Mouse (Mus musculus) midbrain, embryonic 11.5 days (tissue): ENCODE results near the gene Gmnc. TPM values are rescaled to one million over a fixed set of nuclear protein-coding genes. Genes with fewer than 3 reads are reported as not detected.

Experiments
- ATAC-seq: fragments of 200-750 bp; cut with Nextera tagmentation; 2 replicates; pipeline ENCODE4 v1.8.0; 2017; ENCODE audit warnings: moderate TSS enrichment, moderate library complexity; ENCODE audit not compliant: low FRiP score
- DNase-seq: peaks from one replicate; pipeline ENCODE4 v3.0.0; 2015; ENCODE audit warnings: low spot score; ENCODE audit errors: missing footprints
- H3K27ac ChIP-seq: fragments of 300-500 bp; sonication (generic); 2 replicates; pipeline ENCODE4 v1.5.1; 2014; ENCODE audit warnings: low read depth, low read length
- H3K27me3 ChIP-seq: fragments of 300-500 bp; sonication (generic); 2 replicates; pipeline ENCODE4 v1.6.1; 2014; ENCODE audit warnings: mild to moderate bottlenecking, low read length, moderate library complexity, mixed read lengths; ENCODE audit not compliant: control insufficient read depth, insufficient read depth
- H3K36me3 ChIP-seq: fragments of 300-500 bp; sonication (generic); 2 replicates; pipeline ENCODE4 v1.6.1; 2014; ENCODE audit warnings: mild to moderate bottlenecking, low read length, moderate library complexity, mixed read lengths; ENCODE audit not compliant: control insufficient read depth, insufficient read depth
- H3K4me1 ChIP-seq: fragments of 300-500 bp; sonication (generic); 2 replicates; pipeline ENCODE4 v1.6.1; 2014; ENCODE audit warnings: low read length; ENCODE audit not compliant: control insufficient read depth, insufficient read depth
- H3K4me2 ChIP-seq: fragments of 300-500 bp; sonication (generic); 2 replicates; pipeline ENCODE4 v1.6.1; 2014; ENCODE audit warnings: mild to moderate bottlenecking, moderate library complexity
- H3K4me3 ChIP-seq: fragments of 300-500 bp; sonication (generic); 2 replicates; pipeline ENCODE4 v1.5.1; 2014; ENCODE audit warnings: low read depth, low read length
- H3K9ac ChIP-seq: fragments of 300-500 bp; sonication (generic); 2 replicates; pipeline ENCODE4 v1.6.1; 2014; ENCODE audit warnings: low read length
- H3K9me3 ChIP-seq: fragments of 300-500 bp; sonication (generic); 2 replicates; pipeline ENCODE4 v1.6.1; 2016; ENCODE audit warnings: low read length; ENCODE audit not compliant: control insufficient read depth
- WGBS: fragments of 180-500 bp; shearing (Covaris S2); extraction: QIAGEN DNeasy Blood & Tissue Kit; methylation state at CpG from one replicate; pipeline ENCODE4 v1.1.7; 2014; 5-methylcytosine and 5-hydroxymethylcytosine counted together
- polyA plus RNA-seq: library from polyadenylated mRNA; unstranded; fragments of >200 nt; fragmentation: Nextera tagmentation; extraction: Ambion mirVana; gene quantifications from 2 replicates; pipeline ENCODE4 v1.2.1, GENCODE M21; 2014

Gene Gmnc
- polyA plus RNA-seq, 1 experiment from 2014 or later = not detected

GRCm38 (mm10) chr16:26876885-26877284 lies 114.6 kb downstream of the Gmnc start:
- H3K27ac ChIP-seq = no peak overlapping the region
- 81% methylated on average over 3 of the region's 3 CpGs for WGBS
- H3K4me2 ChIP-seq = no peak overlapping the region
- ATAC-seq (no peak), DNase-seq (no peak)
- H3K36me3 ChIP-seq = no peaks in the 10 kb centered on the region
- no peaks in the 10 kb centered on the region for H3K4me1 ChIP-seq
- H3K9ac ChIP-seq = no peak overlapping the region
- H3K4me3 ChIP-seq = no peak overlapping the region
- no peaks in the 10 kb centered on the region for H3K9me3 ChIP-seq
- H3K27me3 ChIP-seq = no peaks in the 10 kb centered on the region
